Mouse (Mus musculus) testis, adult 2 months (tissue): ENCODE measurements at regions not wholly inside any gene's neighbourhood (a gene's known extent, or its start where the extent isn't known, plus 50 kb on each side); places are given as distances from the start of the nearest gene placed in this dataset.

Experiments
- CTCF ChIP-seq: fragments of 200-500 bp; IDR thresholded peaks from 2 replicates; pipeline ENCODE4 v1.5.1; 2012; ENCODE audit warnings: low read depth, mild to moderate bottlenecking, inconsistent platforms, low read length, moderate library complexity; ENCODE audit not compliant: control insufficient read depth, insufficient read depth, insufficient replicate concordance
- POLR2A ChIP-seq: fragments of 200-500 bp; IDR thresholded peaks from 2 replicates; pipeline ENCODE4 v1.6.1; 2012; ENCODE audit warnings: low read depth, mild to moderate bottlenecking, inconsistent platforms, low read length, moderate library complexity; ENCODE audit not compliant: control insufficient read depth

- no peak for TF ChIP-seq CTCF
- TF ChIP-seq POLR2A: no peak
These were observed 71.9 kb upstream of the Fam181b start for GRCm38 (mm10) chr7:93007721-93008120.
